Mouse (Mus musculus) small intestine, adult 10 weeks (tissue): Measurements from ENCODE around the gene Lrrtm4. TPM values are rescaled to one million over a fixed set of nuclear protein-coding genes. Genes with fewer than 3 reads are reported as not detected.

Experiments
- polyA plus RNA-seq: library from polyadenylated mRNA; stranded (reverse); fragments of 350-450 nt; fragmentation: Illumina TruSeq; extraction: RNeasy Lipid Tissue Mini Kit (QIAGEN cat#74804); gene quantifications from one replicate; pipeline ENCODE4 v1.2.3, GENCODE M21; 2014; ENCODE audit warnings: low replicate concordance

Gene Lrrtm4
- not detected for polyA plus RNA-seq

GRCm38 (mm10) chr6:80018765-80019164 lies at the start of gene Lrrtm4:
TSS of gene Lrrtm4 (plus strand) at chr6:80018877.

Other genes with a start within 250 kb of the Lrrtm4 start
- not detected for gene Gm20594, start 201.0 kb upstream of the Lrrtm4 start, polyA plus RNA-seq